Mouse (Mus musculus): ENCODE measurements around the gene Mpp1. TPM values are rescaled to one million over a fixed set of nuclear protein-coding genes. Genes with fewer than 3 reads are reported as not detected.

The Mpp1 gene
- polyA plus RNA-seq, 1 experiment, result 30.1 TPM

DNA sequence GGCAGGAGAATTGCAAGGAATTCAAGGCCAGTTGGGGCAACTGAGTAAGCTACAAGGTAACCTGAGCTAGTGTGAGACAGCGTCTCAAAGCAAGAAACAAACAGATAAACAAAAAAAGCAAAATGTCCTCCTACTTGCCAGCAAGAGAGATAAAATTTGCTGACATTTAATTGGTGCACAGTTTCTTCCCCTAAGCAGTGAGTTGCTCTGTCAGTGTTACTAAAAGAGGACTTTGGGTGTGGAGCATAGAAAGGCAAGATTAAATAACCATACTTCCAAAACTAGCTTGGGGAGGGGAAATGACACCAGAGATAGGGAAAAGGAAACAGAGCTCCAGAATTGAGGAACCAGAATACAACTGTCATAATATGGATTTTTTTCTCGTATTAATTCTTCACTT lies 1.3 kb downstream of the Mpp1 start:
- H3K27me3 ChIP-seq (ENCODE audit: control insufficient read depth, insufficient read depth, insufficient read length), result no peaks in the 10 kb centered on the region
- H3K36me3 ChIP-seq (ENCODE audit: control insufficient read depth, insufficient read depth), result no peaks in the 10 kb centered on the region
- no peak overlapping the region for H3ac ChIP-seq (ENCODE audit: control insufficient read depth, insufficient read length)
- peak overlapping the region; percentile 50 for H3K4me3 ChIP-seq
- peaks cover 4% of the 10 kb centered on the region for H3K79me2 ChIP-seq (ENCODE audit: control insufficient read depth, insufficient read depth)
- H3K4me2 ChIP-seq (ENCODE audit: low read depth), result peak overlapping the region; percentile 78
- no peak for TF ChIP-seq MAX (IDR thresholded peaks at IDR 0.05; ENCODE audit: low read depth)
- no peak for TF ChIP-seq POLR2A (IDR thresholded peaks at IDR 0.05; ENCODE audit: insufficient read length, low read depth)
- TF ChIP-seq SRF (IDR thresholded peaks at IDR 0.05; ENCODE audit: control insufficient read depth, insufficient read length, low read depth), result no peak
- no peak for TF ChIP-seq TCF3 (IDR thresholded peaks at IDR 0.05; ENCODE audit: insufficient read length, low read depth)

DNA sequence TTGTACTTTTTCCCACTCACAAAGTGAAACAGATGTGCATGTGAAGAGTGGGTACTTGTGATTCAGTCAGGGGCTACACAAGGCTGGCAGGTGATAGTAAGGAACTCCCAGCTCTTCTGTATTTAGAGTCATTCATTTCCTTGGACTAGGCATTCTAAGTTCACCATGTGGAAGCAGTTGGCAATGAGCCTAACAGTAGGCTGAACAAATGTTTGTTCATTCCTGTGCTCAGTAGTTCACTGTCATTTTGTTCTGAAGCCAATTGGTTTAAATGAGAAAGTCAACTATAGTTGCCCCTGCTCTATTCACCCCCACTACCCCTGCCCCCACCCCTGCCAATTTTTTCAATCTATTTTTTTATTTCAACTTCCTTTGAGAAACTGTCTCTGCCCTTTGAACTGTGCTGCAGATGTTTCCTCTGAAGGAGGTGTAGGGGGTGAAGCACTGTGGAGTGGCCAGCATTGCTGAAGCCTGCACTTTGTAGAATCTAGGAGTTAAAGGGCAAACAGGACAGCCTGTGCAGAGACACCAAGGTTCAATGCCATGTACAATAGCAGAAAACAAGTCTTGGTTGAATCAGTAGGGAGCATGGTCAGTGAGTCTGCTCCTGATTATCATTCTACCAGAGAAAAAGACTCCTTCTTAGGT lies 2.4 kb downstream of the Mpp1 start:
- Histone ChIP-seq H3K4me3 (no peak overlapping the region), H3K27me3 (ENCODE audit: control insufficient read depth, insufficient read depth, insufficient read length) (no peaks in the 10 kb centered on the region), H3K4me2 (ENCODE audit: low read depth) (peak overlapping the region; percentile 21), H3ac (ENCODE audit: control insufficient read depth, insufficient read length) (no peak overlapping the region), H3K79me2 (ENCODE audit: control insufficient read depth, insufficient read depth) (peaks cover 4% of the 10 kb centered on the region), H3K36me3 (ENCODE audit: control insufficient read depth, insufficient read depth) (peaks cover 4% of the 10 kb centered on the region)
- no peak for TF ChIP-seq POLR2AphosphoS2 (IDR thresholded peaks at IDR 0.05; ENCODE audit: insufficient read length, low read depth)
- TF ChIP-seq REST (IDR thresholded peaks at IDR 0.05; ENCODE audit: insufficient read depth, insufficient read length), result no peak
- no peak for TF ChIP-seq POLR2A (IDR thresholded peaks at IDR 0.05; ENCODE audit: insufficient read length, low read depth)
- no peak for TF ChIP-seq MAX (IDR thresholded peaks at IDR 0.05; ENCODE audit: low read depth)
- no peak for TF ChIP-seq SRF (IDR thresholded peaks at IDR 0.05; ENCODE audit: control insufficient read depth, insufficient read length, low read depth)
- no peak for TF ChIP-seq USF1 (IDR thresholded peaks at IDR 0.05; ENCODE audit: low read depth)
- no peak for TF ChIP-seq CEBPB (IDR thresholded peaks at IDR 0.05; ENCODE audit: insufficient read depth, poor library complexity, severe bottlenecking)
- TF ChIP-seq MYOG (IDR thresholded peaks at IDR 0.05; ENCODE audit: control insufficient read depth in 1 of 3, insufficient read depth in 1 of 3, insufficient read length in 2 of 3, low read depth in 2 of 3), result no peak

DNA sequence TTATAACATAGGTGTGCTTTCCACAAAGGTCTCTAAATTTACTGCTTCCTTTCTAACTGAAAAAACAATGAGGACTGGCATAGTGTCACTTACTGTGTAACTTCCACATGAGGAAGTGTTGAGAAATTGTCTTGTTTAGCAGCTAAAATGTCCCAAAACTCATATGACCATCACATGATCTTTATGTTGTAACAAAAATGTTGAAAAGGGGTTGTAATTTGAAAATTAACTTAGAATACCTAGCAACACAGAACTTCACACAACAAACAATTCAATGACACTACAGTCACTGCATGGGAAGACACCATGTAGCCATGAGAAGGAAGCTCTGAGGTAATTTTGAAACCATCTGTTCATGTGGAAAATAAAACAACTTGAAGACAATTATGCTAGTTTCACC lies 3.9 kb downstream of the Mpp1 start:
- TF ChIP-seq REST (IDR thresholded peaks at IDR 0.05; ENCODE audit: insufficient read depth, insufficient read length), result no peak
- TF ChIP-seq MYOD1 (IDR thresholded peaks at IDR 0.05; ENCODE audit: control insufficient read depth in 1 of 3, insufficient read length in 2 of 3, low read depth in 2 of 3), result no peak
- no peak for TF ChIP-seq POLR2A (IDR thresholded peaks at IDR 0.05; ENCODE audit: insufficient read length, low read depth)
- no peak for TF ChIP-seq MYOG (IDR thresholded peaks at IDR 0.05; ENCODE audit: control insufficient read depth in 1 of 3, insufficient read depth in 1 of 3, insufficient read length in 2 of 3, low read depth in 2 of 3)
- no peak for TF ChIP-seq TCF12 (IDR thresholded peaks at IDR 0.05; ENCODE audit: insufficient read depth, poor library complexity, severe bottlenecking)
- TF ChIP-seq TCF3 (IDR thresholded peaks at IDR 0.05; ENCODE audit: insufficient read length, low read depth), result no peak
- TF ChIP-seq CEBPB (IDR thresholded peaks at IDR 0.05; ENCODE audit: insufficient read depth, poor library complexity, severe bottlenecking), result no peak
- TF ChIP-seq POLR2AphosphoS2 (IDR thresholded peaks at IDR 0.05; ENCODE audit: insufficient read length, low read depth), result no peak
- TF ChIP-seq MAX (IDR thresholded peaks at IDR 0.05; ENCODE audit: low read depth), result no peak
- TF ChIP-seq E2F4 (IDR thresholded peaks at IDR 0.05; ENCODE audit: insufficient read depth), result no peak
- TF ChIP-seq SRF (IDR thresholded peaks at IDR 0.05; ENCODE audit: control insufficient read depth, insufficient read length, low read depth), result no peak
- TF ChIP-seq USF1 (IDR thresholded peaks at IDR 0.05; ENCODE audit: low read depth), result no peak
- Histone ChIP-seq H3K79me2 (ENCODE audit: control insufficient read depth, insufficient read depth) (peaks cover 4% of the 10 kb centered on the region), H3K4me2 (ENCODE audit: low read depth) (no peak overlapping the region)

DNA sequence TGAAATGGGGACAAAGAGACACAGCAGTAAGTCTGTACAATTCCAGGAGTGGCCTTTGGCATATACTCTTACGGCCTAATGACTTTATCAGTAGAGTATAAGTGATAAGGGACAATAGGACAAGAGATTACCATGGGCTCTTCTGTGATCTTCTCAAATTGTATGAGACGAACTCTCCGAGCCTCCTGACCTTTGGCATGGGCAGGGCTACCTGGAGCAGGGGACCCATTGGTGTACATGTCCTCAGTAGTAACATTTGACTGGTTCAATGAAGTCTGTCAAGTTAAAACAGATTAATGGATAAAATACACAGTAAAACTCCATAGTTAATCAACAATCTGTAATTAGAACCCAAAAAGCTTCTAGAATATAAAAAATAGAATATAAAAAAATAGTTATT lies 5.2 kb downstream of the Mpp1 start:
- Histone ChIP-seq H3K4me3 (no peak overlapping the region), H3K79me2 (ENCODE audit: control insufficient read depth, insufficient read depth) (peaks cover 4% of the 10 kb centered on the region), H3K4me2 (ENCODE audit: low read depth) (no peak overlapping the region), H3ac (ENCODE audit: control insufficient read depth, insufficient read length) (no peak overlapping the region), H3K27me3 (ENCODE audit: control insufficient read depth, insufficient read depth, insufficient read length) (no peaks in the 10 kb centered on the region), H3K36me3 (ENCODE audit: control insufficient read depth, insufficient read depth) (peaks cover 7% of the 10 kb centered on the region)
- no peak for TF ChIP-seq MYOG (IDR thresholded peaks at IDR 0.05; ENCODE audit: control insufficient read depth in 1 of 3, insufficient read depth in 1 of 3, insufficient read length in 2 of 3, low read depth in 2 of 3)
- TF ChIP-seq TCF12 (IDR thresholded peaks at IDR 0.05; ENCODE audit: insufficient read depth, poor library complexity, severe bottlenecking), result no peak
- no peak for TF ChIP-seq USF1 (IDR thresholded peaks at IDR 0.05; ENCODE audit: low read depth)
- no peak for TF ChIP-seq TCF3 (IDR thresholded peaks at IDR 0.05; ENCODE audit: insufficient read length, low read depth)
- no peak for TF ChIP-seq MAX (IDR thresholded peaks at IDR 0.05; ENCODE audit: low read depth)
- TF ChIP-seq POLR2A (IDR thresholded peaks at IDR 0.05; ENCODE audit: insufficient read length, low read depth), result no peak
- no peak for TF ChIP-seq CEBPB (IDR thresholded peaks at IDR 0.05; ENCODE audit: insufficient read depth, poor library complexity, severe bottlenecking)
- no peak for TF ChIP-seq POLR2AphosphoS2 (IDR thresholded peaks at IDR 0.05; ENCODE audit: insufficient read length, low read depth)
- TF ChIP-seq E2F4 (IDR thresholded peaks at IDR 0.05; ENCODE audit: insufficient read depth), result no peak

More for the DNA sequence above, 3.9 kb downstream of the Mpp1 start:
- H3ac ChIP-seq (ENCODE audit: control insufficient read depth, insufficient read length), result no peak overlapping the region
- no peak overlapping the region for H3K4me3 ChIP-seq
- no peaks in the 10 kb centered on the region for H3K27me3 ChIP-seq (ENCODE audit: control insufficient read depth, insufficient read depth, insufficient read length)
- H3K36me3 ChIP-seq (ENCODE audit: control insufficient read depth, insufficient read depth), result peaks cover 4% of the 10 kb centered on the region

DNA sequence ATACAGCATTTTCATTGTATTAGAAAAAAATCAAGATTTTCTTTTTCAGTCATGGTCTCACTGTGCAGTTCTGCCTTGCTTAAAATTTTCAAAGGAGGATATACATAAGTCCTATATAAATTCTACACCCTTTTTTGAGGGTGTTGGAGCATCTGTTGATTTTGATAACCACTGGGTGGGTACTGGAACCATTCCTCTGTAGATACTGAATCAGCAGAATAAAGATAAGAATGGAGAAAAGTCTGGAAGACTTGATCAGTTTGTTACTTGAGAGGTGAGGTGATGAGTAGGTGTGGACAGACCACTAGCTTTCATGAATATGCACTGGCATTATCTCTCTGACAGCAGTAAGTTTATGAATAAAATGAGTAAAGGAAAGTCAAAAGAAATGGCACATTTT lies 15.3 kb downstream of the Mpp1 start:
- Histone ChIP-seq H3K36me3 (ENCODE audit: control insufficient read depth, insufficient read depth) (peaks cover 5% of the 10 kb centered on the region), H3K4me2 (ENCODE audit: low read depth) (no peak overlapping the region), H3K27me3 (ENCODE audit: control insufficient read depth, insufficient read depth, insufficient read length) (no peaks in the 10 kb centered on the region), H3K79me2 (ENCODE audit: control insufficient read depth, insufficient read depth) (no peaks in the 10 kb centered on the region), H3ac (ENCODE audit: control insufficient read depth, insufficient read length) (no peak overlapping the region), H3K4me3 (no peak overlapping the region)
- TF ChIP-seq MYOG (IDR thresholded peaks at IDR 0.05; ENCODE audit: control insufficient read depth in 1 of 3, insufficient read depth in 1 of 3, insufficient read length in 2 of 3, low read depth in 2 of 3) (no peak), REST (IDR thresholded peaks at IDR 0.05; ENCODE audit: insufficient read depth, insufficient read length) (no peak), CEBPB (IDR thresholded peaks at IDR 0.05; ENCODE audit: insufficient read depth, poor library complexity, severe bottlenecking) (no peak), E2F4 (IDR thresholded peaks at IDR 0.05; ENCODE audit: insufficient read depth) (no peak), MYOD1 (IDR thresholded peaks at IDR 0.05; ENCODE audit: control insufficient read depth in 1 of 3, insufficient read length in 2 of 3, low read depth in 2 of 3) (no peak), MAX (IDR thresholded peaks at IDR 0.05; ENCODE audit: low read depth) (no peak), POLR2AphosphoS2 (IDR thresholded peaks at IDR 0.05; ENCODE audit: insufficient read length, low read depth) (no peak), USF1 (IDR thresholded peaks at IDR 0.05; ENCODE audit: low read depth) (no peak), TCF3 (IDR thresholded peaks at IDR 0.05; ENCODE audit: insufficient read length, low read depth) (no peak), TCF12 (IDR thresholded peaks at IDR 0.05; ENCODE audit: insufficient read depth, poor library complexity, severe bottlenecking) (no peak), POLR2A (IDR thresholded peaks at IDR 0.05; ENCODE audit: insufficient read length, low read depth) (no peak), SRF (IDR thresholded peaks at IDR 0.05; ENCODE audit: control insufficient read depth, insufficient read length, low read depth) (no peak)
